In the genomic region with DNA sequence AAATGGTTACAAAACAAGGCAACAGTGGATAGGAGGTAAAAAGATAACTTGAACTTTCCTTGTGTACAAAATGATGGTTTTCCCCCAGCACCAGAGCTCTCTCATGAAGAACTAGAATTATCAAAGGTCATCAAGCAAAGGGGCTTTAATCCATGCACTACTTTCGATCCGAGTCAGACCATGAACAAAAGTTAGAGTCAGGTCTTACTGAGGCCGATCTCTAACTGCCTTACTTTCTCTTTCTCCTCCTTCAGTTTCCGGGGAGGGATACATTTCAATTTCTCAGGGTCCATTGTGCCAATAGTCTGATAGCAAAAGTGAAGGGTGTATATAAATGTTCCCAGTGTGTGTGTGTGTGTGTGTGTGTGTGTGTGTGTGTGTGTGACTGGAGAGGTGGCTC, we compare ENCODE assay signal across 28 mouse cellular contexts. TPM values are rescaled to one million over a fixed set of nuclear protein-coding genes. Genes with fewer than 3 reads are reported as not detected.
DNase-seq lines count a peak whose midpoint lies in the region; TF ChIP-seq lines count a peak whose summit lies in the region.
"Had no signal": no experiment of that assay in that cellular context is flagged by ENCODE, and none has a peak within 500 bp of the region (broad histone marks: within the 10 kb centered on the region; RNA-seq: fewer than 3 reads in every experiment).

No protein-coding gene starts in this region.

- dilution Hi-C loops in CH12.LX (cut with MboI; ENCODE audit: extremely low pct_ligation_motif_present, extremely low pct_unique_long_range_greater_than_20kb, low sequenced_read_pairs), result no loop called here

- H3K9me3 ChIP-seq in CH12.LX (replicated peaks; ENCODE audit: low read length), result no peaks in the 10 kb centered on the region
- H3K9me3 ChIP-seq: embryonic facial prominence, embryonic 10.5 days; embryonic facial prominence, embryonic 13.5 days; forebrain, embryonic 12.5 days; forebrain, embryonic 15.5 days; heart, embryonic 12.5 days; heart, embryonic 15.5 days; hindbrain, embryonic 10.5 days; hindbrain, embryonic 13.5 days had no signal

- peaks cover 3 to 17% of the 10 kb centered on the region in 2 experiments; a peak in 3 of 4 replicates for H3K4me1 ChIP-seq in CH12.LX (ENCODE audit: control insufficient read depth in 1 of 2, insufficient read depth in 2 of 2)

- peaks cover 9% of the 10 kb centered on the region for H3K27me3 ChIP-seq in CH12.LX (replicated peaks)
- H3K27me3 ChIP-seq: forebrain, embryonic 15.5 days; heart, embryonic 12.5 days; heart, embryonic 15.5 days; Patski had no signal

- in situ Hi-C loops in CH12.LX (cut with MboI; ENCODE audit: low pct_ligation_motif_present, low pct_unique_long_range_greater_than_20kb, low sequenced_read_pairs), result no loop called here

- TF ChIP-seq RAD21 in CH12.LX (IDR thresholded peaks at IDR 0.05; ENCODE audit: low read depth, low read length), result no peak

- H3K27ac ChIP-seq in CH12.LX (ENCODE audit: insufficient read depth, low read depth), result no peak overlapping the region
- H3K27ac ChIP-seq: embryonic facial prominence, embryonic 10.5 days; embryonic facial prominence, embryonic 13.5 days; forebrain, embryonic 12.5 days; forebrain, embryonic 15.5 days; heart, embryonic 15.5 days; hindbrain, embryonic 10.5 days; hindbrain, embryonic 13.5 days had no signal

- TF ChIP-seq EP300 in CH12.LX (IDR thresholded peaks at IDR 0.05; ENCODE audit: low read length), result no peak

- TF ChIP-seq CTCF in CH12.LX (conservative IDR thresholded peaks at IDR 0.05 in 1 of 2, IDR thresholded peaks at IDR 0.05 in 1 of 2; ENCODE audit: low read depth in 2 of 2, low read length in 2 of 2), result no peak

- TF ChIP-seq POLR2A in CH12.LX (IDR thresholded peaks at IDR 0.05; ENCODE audit: low read depth, low read length), result no peak

- H3K4me2 ChIP-seq in CH12.LX (ENCODE audit: insufficient read depth, low read depth, poor library complexity, severe bottlenecking), result peak overlapping the region; percentile 46; the same call in 1 of the 2 replicates
- H3K4me2 ChIP-seq: embryonic facial prominence, embryonic 13.5 days; forebrain, embryonic 12.5 days; forebrain, embryonic 15.5 days; heart, embryonic 12.5 days; heart, embryonic 15.5 days; hindbrain, embryonic 13.5 days had no signal

- peak; percentile 36 for DNase-seq in CD4-positive helper T cell, adult 2 months (ENCODE audit: low read depth, low spot score)
- DNase-seq in CH12.LX (ENCODE audit: extremely low read depth), result no peak
- peak; percentile 77 for DNase-seq in induced T-regulatory cell, adult 2 months (ENCODE audit: low read depth)
- DNase-seq in layer of hippocampus, adult 9-10 months (ENCODE audit: low spot score), result no peak
- no peak for DNase-seq in cerebellum, postnatal 10 days
- no peak for DNase-seq in right cerebral cortex, postnatal 25 days
- DNase-seq in urinary bladder, postnatal 4 days (ENCODE audit: low spot score in 2 of 2), result no peak
- DNase-seq: adrenal gland, adult 2 months; adrenal gland, postnatal 14 days; cerebellum, adult 11 months; cerebellum, adult 2 months; cerebellum, adult 9-11 months; cerebellum, postnatal 36 days; embryo, embryonic 11 days; gastrocnemius, postnatal 36 days; heart, adult 11 months; heart, postnatal 10 days; heart, postnatal 36 days had no signal

- H3K79me2 ChIP-seq in CH12.LX (replicated peaks; ENCODE audit: control insufficient read depth, extremely low read depth, insufficient read depth, poor library complexity, severe bottlenecking), result no peaks in the 10 kb centered on the region

- peaks cover 0 to 1% of the 10 kb centered on the region in 2 experiments for H3K36me3 ChIP-seq in CH12.LX (replicated peaks in 1 of 2; ENCODE audit: control insufficient read depth in 1 of 2, insufficient read depth in 1 of 2, low read length in 1 of 2)
- H3K36me3 ChIP-seq: forebrain, embryonic 15.5 days; heart, embryonic 15.5 days had no signal

- no peak overlapping the region for H3K4me3 ChIP-seq in CH12.LX (replicated peaks in 1 of 3; ENCODE audit: low read depth in 2 of 3, low read length in 2 of 3, poor library complexity in 1 of 3)
- H3K4me3 ChIP-seq: embryonic facial prominence, embryonic 10.5 days; embryonic facial prominence, embryonic 13.5 days; erythroblast, embryonic 14.5 days; forebrain, embryonic 12.5 days; forebrain, embryonic 15.5 days; heart, embryonic 12.5 days; heart, embryonic 15.5 days; hindbrain, embryonic 10.5 days; hindbrain, embryonic 13.5 days had no signal

- H3K9ac ChIP-seq in CH12.LX (ENCODE audit: insufficient read depth, low read depth), result no peak overlapping the region
- H3K9ac ChIP-seq: embryonic facial prominence, embryonic 13.5 days; forebrain, embryonic 12.5 days; forebrain, embryonic 15.5 days; heart, embryonic 12.5 days; heart, embryonic 15.5 days; hindbrain, embryonic 13.5 days had no signal

TF ChIP-seq in CH12.LX, 34 proteins besides CTCF, POLR2A, EP300 and RAD21:
- peak; percentile 67 for TF ChIP-seq ZNF384 (IDR thresholded peaks at IDR 0.05; ENCODE audit: low read depth, low read length)
- TF ChIP-seq MXI1 (IDR thresholded peaks at IDR 0.05; ENCODE audit: low read depth, low read length), result no peak
- no peak for TF ChIP-seq MAX (IDR thresholded peaks at IDR 0.05; ENCODE audit: low read length)

RNA-seq across cellular contexts. Expression of a gene that starts 2.2 kb away (rescaled TPM):
- total RNA-seq in CH12.LX (2012; rRNA removed) (14.6 and 17.4 TPM in 2 replicates), CH12.LX (2014; rRNA removed) (1.7 TPM in 2 replicates)
- 2.5 and 2.9 TPM in 2 replicates for polyA plus RNA-seq in CH12.LX (2012; ENCODE audit: insufficient read length, low read depth)
- polyA plus RNA-seq: erythroblast, embryonic 14.5 days had no signal

RNA-seq across cellular contexts. Expression of a gene that starts 7.4 kb away (rescaled TPM):
- total RNA-seq in CH12.LX (2012; rRNA removed), result 25.0 and 26.4 TPM in 2 replicates
- total RNA-seq in CH12.LX (2014; rRNA removed), result 23.1 and 23.5 TPM in 2 replicates
- polyA plus RNA-seq in CH12.LX (2012; ENCODE audit: insufficient read length, low read depth), result 23.0 and 23.5 TPM in 2 replicates

RNA-seq across cellular contexts. Expression of a gene that starts 17.3 kb away (rescaled TPM):
- total RNA-seq in CH12.LX (2012; rRNA removed) (100 and 137 TPM in 2 replicates), CH12.LX (2014; rRNA removed) (127 and 132 TPM in 2 replicates)
- 187 and 197 TPM in 2 replicates for polyA plus RNA-seq in CH12.LX (2012; ENCODE audit: insufficient read length, low read depth)

RNA-seq across cellular contexts. Expression of a gene that starts 17.4 kb away (rescaled TPM):
- total RNA-seq in CH12.LX (2012; rRNA removed) (75.7 and 86.0 TPM in 2 replicates), CH12.LX (2014; rRNA removed) (44.2 and 51.6 TPM in 2 replicates)
- 89.8 and 106 TPM in 2 replicates for polyA plus RNA-seq in CH12.LX (2012; ENCODE audit: insufficient read length, low read depth)

RNA-seq across cellular contexts. Expression of a gene that starts 38.5 kb away (rescaled TPM):
- 17.9 and 18.9 TPM in 2 replicates for total RNA-seq in CH12.LX (2012; rRNA removed)
- 9.2 and 10.2 TPM in 2 replicates for total RNA-seq in CH12.LX (2014; rRNA removed)
- 19.5 and 27.2 TPM in 2 replicates for polyA plus RNA-seq in CH12.LX (2012; ENCODE audit: insufficient read length, low read depth)

Comparison
In these comparisons a context has a peak if more than half of its experiments do, and no peak if none do; other contexts are left out.
1. DNase-seq: peak in CD4-positive helper T cell, adult 2 months (single experiment) and induced T-regulatory cell, adult 2 months (single experiment); none in CH12.LX (single experiment), layer of hippocampus, adult 9-10 months (single experiment), cerebellum, postnatal 10 days (0 of 2), right cerebral cortex, postnatal 25 days (single experiment) and urinary bladder, postnatal 4 days (0 of 2).